Mouse (Mus musculus): ENCODE results near the gene Olfr1410.

DNA sequence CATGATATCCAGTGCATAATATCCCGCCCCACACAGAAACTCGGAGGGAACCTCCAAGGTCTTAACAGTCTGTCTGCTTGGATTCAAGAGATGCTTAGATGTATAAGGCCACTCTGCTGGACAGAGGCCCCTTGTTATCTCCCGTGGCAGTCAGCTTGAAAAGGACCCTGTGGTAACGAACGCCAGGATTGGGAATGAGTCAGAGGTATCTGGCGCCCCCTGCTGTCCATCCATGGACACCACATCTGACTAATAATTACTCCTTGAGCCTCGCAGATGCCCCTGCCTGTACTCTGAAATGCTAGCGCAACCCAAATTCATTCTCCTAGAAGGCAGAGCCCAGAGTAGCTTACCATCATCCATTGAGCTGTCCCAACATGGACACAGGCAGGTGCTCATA lies 42.2 kb downstream of the Olfr1410 start:
- peak; percentile 89 for TF ChIP-seq CTCF (IDR thresholded peaks at IDR 0.05; ENCODE audit: low read depth)
- TF ChIP-seq EP300 (IDR thresholded peaks at IDR 0.05; ENCODE audit: low read depth), result no peak
